In the genomic region with DNA sequence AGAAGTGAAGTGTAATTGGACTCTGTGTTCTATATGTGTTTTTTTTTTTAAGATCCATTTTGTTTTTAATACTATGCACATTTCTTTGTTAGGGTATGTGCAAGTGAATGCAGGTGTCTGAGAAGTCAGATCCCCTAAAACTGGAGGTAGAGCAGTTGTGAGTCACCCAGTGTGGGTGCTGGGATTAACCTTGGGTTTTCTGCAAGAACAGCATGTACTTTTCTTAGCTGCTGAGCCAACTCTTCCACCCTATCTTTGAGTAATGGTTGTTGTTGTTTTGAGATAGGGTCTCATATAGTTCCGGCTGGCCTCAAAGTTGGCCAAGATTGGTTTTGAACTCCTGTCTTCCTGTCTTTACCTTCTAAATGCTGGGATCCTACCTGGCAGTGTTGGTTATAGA, we compare ENCODE assay signal across 19 mouse cellular contexts.
"Had no signal": no experiment of that assay in that cellular context is flagged by ENCODE, and none has a peak within 500 bp of the region (broad histone marks: within the 10 kb centered on the region; RNA-seq: fewer than 3 reads in every experiment).

No protein-coding gene starts in this region.

- ATAC-seq: midbrain, embryonic 15.5 days had no signal

- DNase-seq: kidney, adult 18-20 months; kidney, adult 9 months; kidney, postnatal 14 days; kidney, postnatal 4 days; liver; lung, adult 2 months; lung, postnatal 14 days; lung, postnatal 4 days; retina, postnatal 1 day; right cerebral cortex, postnatal 25 days; spleen, adult 18-20 months; thymus, postnatal 25 days had no signal

- H3K27me3 ChIP-seq: limb, embryonic 13.5 days; midbrain, embryonic 12.5 days; midbrain, embryonic 15.5 days; neural tube, embryonic 13.5 days; stomach, embryonic 15.5 days had no signal

- H3K9me3 ChIP-seq: limb, embryonic 10.5 days; limb, embryonic 13.5 days; midbrain, embryonic 12.5 days; midbrain, embryonic 15.5 days; neural tube, embryonic 13.5 days; stomach, embryonic 15.5 days had no signal

- H3K27ac ChIP-seq: limb, embryonic 10.5 days; limb, embryonic 13.5 days; liver, embryonic 14.5 days; midbrain, embryonic 12.5 days; midbrain, embryonic 15.5 days; neural tube, embryonic 13.5 days; stomach, embryonic 15.5 days had no signal

- H3K4me2 ChIP-seq: midbrain, embryonic 12.5 days; midbrain, embryonic 15.5 days; stomach, embryonic 15.5 days had no signal

- H3K4me3 ChIP-seq: limb, embryonic 10.5 days; limb, embryonic 13.5 days; midbrain, embryonic 12.5 days; midbrain, embryonic 15.5 days; neural tube, embryonic 13.5 days; stomach, embryonic 15.5 days had no signal

- H3K9ac ChIP-seq: limb, embryonic 13.5 days; liver, embryonic 14.5 days; midbrain, embryonic 12.5 days; midbrain, embryonic 15.5 days; neural tube, embryonic 13.5 days; stomach, embryonic 15.5 days had no signal
